Mouse (Mus musculus): ENCODE results near the gene Pnp. TPM values are rescaled to one million over a fixed set of nuclear protein-coding genes. Genes with fewer than 3 reads are reported as not detected.
"Not testable (repeated sequence)": the region's sequence is repeated elsewhere in the genome, so short reads cannot be mapped to it uniquely, and the experiment has no call there.

Pnp gene
- total and polyA plus RNA-seq, 3 experiments, result 80.0 to 118 (median 99.3) TPM

- dilution Hi-C loops (cut with MboI; ENCODE audit: extremely low pct_ligation_motif_present, extremely low pct_unique_long_range_greater_than_20kb, low sequenced_read_pairs) (no loop called here), in situ Hi-C loops (cut with MboI; ENCODE audit: low pct_ligation_motif_present, low pct_unique_long_range_greater_than_20kb, low sequenced_read_pairs) (no loop called here)
- H3K36me3 ChIP-seq (replicated peaks in 1 of 2; ENCODE audit: control insufficient read depth in 1 of 2, insufficient read depth in 1 of 2, low read length in 1 of 2), result no peaks in the 10 kb centered on the region
- H3K9me3 ChIP-seq (replicated peaks; ENCODE audit: low read length), result no peaks in the 10 kb centered on the region
- no peak overlapping the region for H3K27ac ChIP-seq (ENCODE audit: insufficient read depth, low read depth)
- H3K4me2 ChIP-seq (ENCODE audit: insufficient read depth, low read depth, poor library complexity, severe bottlenecking), result no peak overlapping the region
- H3K9ac ChIP-seq (ENCODE audit: insufficient read depth, low read depth), result no peak overlapping the region
- H3K79me2 ChIP-seq (replicated peaks; ENCODE audit: control insufficient read depth, extremely low read depth, insufficient read depth, poor library complexity, severe bottlenecking), result no peaks in the 10 kb centered on the region
- H3K27me3 ChIP-seq (replicated peaks), result no peaks in the 10 kb centered on the region
- TF ChIP-seq KAT2A (IDR thresholded peaks at IDR 0.05; ENCODE audit: insufficient replicate concordance, low read length), result no peak
- H3K4me3 ChIP-seq (replicated peaks in 1 of 3; ENCODE audit: low read depth in 2 of 3, low read length in 2 of 3, poor library complexity in 1 of 3), result no peak overlapping the region
- DNase-seq (ENCODE audit: extremely low read depth), result no peak
- peaks cover 5 to 15% of the 10 kb centered on the region in 2 experiments for H3K4me1 ChIP-seq (ENCODE audit: control insufficient read depth in 1 of 2, insufficient read depth in 2 of 2)
Observed at GRCm38 (mm10) chr14:50969558-50970544, 39.0 kb downstream of the Pnp start.

- in situ Hi-C loops (cut with MboI; ENCODE audit: low pct_ligation_motif_present, low pct_unique_long_range_greater_than_20kb, low sequenced_read_pairs) (no loop called here), dilution Hi-C loops (cut with MboI; ENCODE audit: extremely low pct_ligation_motif_present, extremely low pct_unique_long_range_greater_than_20kb, low sequenced_read_pairs) (no loop called here)
- no peak for DNase-seq (ENCODE audit: extremely low read depth)
- Histone ChIP-seq H3K9ac (ENCODE audit: insufficient read depth, low read depth) (no peak overlapping the region), H3K4me3 (replicated peaks in 1 of 3; ENCODE audit: low read depth in 2 of 3, low read length in 2 of 3, poor library complexity in 1 of 3) (no peak overlapping the region), H3K4me2 (ENCODE audit: insufficient read depth, low read depth, poor library complexity, severe bottlenecking) (no peak overlapping the region), H3K79me2 (replicated peaks; ENCODE audit: control insufficient read depth, extremely low read depth, insufficient read depth, poor library complexity, severe bottlenecking) (no peaks in the 10 kb centered on the region), H3K9me3 (replicated peaks; ENCODE audit: low read length) (no peaks in the 10 kb centered on the region), H3K4me1 (ENCODE audit: control insufficient read depth in 1 of 2, insufficient read depth in 2 of 2) (peaks cover 5 to 16% of the 10 kb centered on the region in 2 experiments), H3K27me3 (replicated peaks) (no peaks in the 10 kb centered on the region), H3K36me3 (replicated peaks in 1 of 2; ENCODE audit: control insufficient read depth in 1 of 2, insufficient read depth in 1 of 2, low read length in 1 of 2) (no peaks in the 10 kb centered on the region), H3K27ac (ENCODE audit: insufficient read depth, low read depth) (no peak overlapping the region)
- TF ChIP-seq KAT2A (IDR thresholded peaks at IDR 0.05; ENCODE audit: insufficient replicate concordance, low read length) (no peak), TBP (conservative IDR thresholded peaks at IDR 0.05; ENCODE audit: low read depth, low read length) (no peak), CHD1 (IDR thresholded peaks at IDR 0.05; ENCODE audit: low read depth, low read length) (no peak), RAD21 (IDR thresholded peaks at IDR 0.05; ENCODE audit: low read depth, low read length) (no peak), ELF1 (IDR thresholded peaks at IDR 0.05; ENCODE audit: low read depth, low read length) (no peak), UBTF (IDR thresholded peaks at IDR 0.05; ENCODE audit: low read depth, low read length) (no peak)
Observed at GRCm38 (mm10) chr14:50970822-50971221, 39.9 kb downstream of the Pnp start.

- dilution Hi-C loops (cut with MboI; ENCODE audit: extremely low pct_ligation_motif_present, extremely low pct_unique_long_range_greater_than_20kb, low sequenced_read_pairs); H3K36me3 ChIP-seq (replicated peaks in 1 of 2; ENCODE audit: control insufficient read depth in 1 of 2, insufficient read depth in 1 of 2, low read length in 1 of 2); in situ Hi-C loops (cut with MboI; ENCODE audit: low pct_ligation_motif_present, low pct_unique_long_range_greater_than_20kb, low sequenced_read_pairs): not testable (repeated sequence)
Observed at GRCm38 (mm10) chr14:50973054-50973453, 42.2 kb downstream of the Pnp start.

More at GRCm38 (mm10) chr14:50973054-50973453, 42.2 kb downstream of the Pnp start:
- peaks cover 5 to 32% of the 10 kb centered on the region in 2 experiments for H3K4me1 ChIP-seq (ENCODE audit: control insufficient read depth in 1 of 2, insufficient read depth in 2 of 2)
- not testable (repeated sequence) for DNase-seq (ENCODE audit: extremely low read depth); H3K4me3 ChIP-seq (replicated peaks in 1 of 3; ENCODE audit: low read depth in 2 of 3, low read length in 2 of 3, poor library complexity in 1 of 3); H3K79me2 ChIP-seq (replicated peaks; ENCODE audit: control insufficient read depth, extremely low read depth, insufficient read depth, poor library complexity, severe bottlenecking); H3K9ac ChIP-seq (ENCODE audit: insufficient read depth, low read depth); H3K9me3 ChIP-seq (replicated peaks; ENCODE audit: low read length); H3K4me2 ChIP-seq (ENCODE audit: insufficient read depth, low read depth, poor library complexity, severe bottlenecking); H3K27me3 ChIP-seq (replicated peaks); H3K27ac ChIP-seq (ENCODE audit: insufficient read depth, low read depth)
